Mouse (Mus musculus) CH12.LX (cell line): ENCODE measurements around the gene Arhgef11. TPM values are rescaled to one million over a fixed set of nuclear protein-coding genes. Genes with fewer than 3 reads are reported as not detected.

ENCODE experiments used
- DNase-seq: peaks from one replicate; pipeline ENCODE4 v3.0.0-alpha.2; 2013; ENCODE audit errors: extremely low read depth
- H3K27ac ChIP-seq: 2 replicates; pipeline ENCODE4 v1.5.1; 2012; ENCODE audit warnings: low read depth, mild to moderate bottlenecking, control low read depth, moderate library complexity; ENCODE audit not compliant: insufficient read depth
- H3K27me3 ChIP-seq: replicated peaks from 2 replicates; pipeline ENCODE3; 2012; ENCODE audit warnings: inconsistent platforms
- H3K36me3 ChIP-seq, 2 experiments: replicated peaks in 1 of 2; 2 replicates each; pipeline versions ENCODE3 to v1.6.1; 2012; ENCODE audit warnings: inconsistent platforms in 1 of 2, low read length in 1 of 2, mild to moderate bottlenecking in 1 of 2, mixed read lengths in 1 of 2, moderate library complexity in 1 of 2; ENCODE audit not compliant: control insufficient read depth in 1 of 2, insufficient read depth in 1 of 2
- H3K4me1 ChIP-seq, 2 experiments: 2 replicates each; pipeline ENCODE4 v1.6.1; 2012; ENCODE audit warnings: inconsistent platforms in 1 of 2, moderate library complexity in 1 of 2; ENCODE audit not compliant: insufficient read depth in 2 of 2, control insufficient read depth in 1 of 2
- H3K4me2 ChIP-seq: 2 replicates; pipeline ENCODE4 v1.6.1; 2012; ENCODE audit warnings: low read depth, mild to moderate bottlenecking, control low read depth; ENCODE audit not compliant: poor library complexity, insufficient read depth, severe bottlenecking
- H3K4me3 ChIP-seq, 3 experiments: fragments of 150-350 bp in 1 of 3; sonication (generic) in 1 of 3; replicated peaks in 1 of 3; 2 replicates each; pipeline versions ENCODE3 to v1.5.1; 2011 to 2012; ENCODE audit warnings: low read depth in 2 of 3, low read length in 2 of 3, mild to moderate bottlenecking in 2 of 3, moderate library complexity in 2 of 3, control low read depth in 1 of 3, improper control_type of control experiment in 1 of 3, inconsistent platforms in 1 of 3, mixed read lengths in 1 of 3; ENCODE audit not compliant: poor library complexity in 1 of 3
- H3K79me2 ChIP-seq: replicated peaks from 2 replicates; pipeline ENCODE4 v1.6.1; 2012; ENCODE audit warnings: mild to moderate bottlenecking, moderate library complexity; ENCODE audit not compliant: control insufficient read depth, poor library complexity, insufficient read depth, severe bottlenecking; ENCODE audit errors: extremely low read depth
- H3K9ac ChIP-seq: 2 replicates; pipeline ENCODE4 v1.6.1; 2012; ENCODE audit warnings: low read depth, mild to moderate bottlenecking, control low read depth, moderate library complexity; ENCODE audit not compliant: insufficient read depth
- H3K9me3 ChIP-seq: replicated peaks from 2 replicates; pipeline ENCODE3; 2012; ENCODE audit warnings: low read length, inconsistent platforms, mixed read lengths
- CHD1 ChIP-seq: IDR thresholded peaks from 2 replicates; pipeline ENCODE4 v1.6.1; 2012; ENCODE audit warnings: low read depth, low read length, improper control_type of control experiment, inconsistent platforms
- CHD2 ChIP-seq: IDR thresholded peaks from 2 replicates; pipeline ENCODE4 v1.6.1; 2011; ENCODE audit warnings: low read length, improper control_type of control experiment
- CTCF ChIP-seq, 2 experiments: IDR thresholded peaks in 1 of 2; conservative IDR thresholded peaks in 1 of 2; 2 replicates each; pipeline ENCODE4 v1.5.1; 2011 to 2012; ENCODE audit warnings: low read depth in 2 of 2, low read length in 2 of 2, improper control_type of control experiment in 1 of 2, inconsistent platforms in 1 of 2, mild to moderate bottlenecking in 1 of 2, moderate library complexity in 1 of 2
- E2F4 ChIP-seq: IDR thresholded peaks from 2 replicates; pipeline ENCODE4 v1.6.1; 2011; ENCODE audit warnings: low read depth, low read length, improper control_type of control experiment; ENCODE audit not compliant: insufficient replicate concordance
- ETS1 ChIP-seq: conservative IDR thresholded peaks from 2 replicates; pipeline ENCODE4 v1.6.1; 2012; ENCODE audit warnings: low read depth, mild to moderate bottlenecking, inconsistent platforms, low read length, improper control_type of control experiment, moderate library complexity
- GABPA ChIP-seq: IDR thresholded peaks from 2 replicates; pipeline ENCODE4 v1.6.1; 2012; ENCODE audit warnings: low read depth, low read length, improper control_type of control experiment, inconsistent platforms; ENCODE audit not compliant: insufficient replicate concordance
- JUN ChIP-seq: IDR thresholded peaks from 2 replicates; pipeline ENCODE4 v1.6.1; 2011; ENCODE audit warnings: low read depth, mild to moderate bottlenecking, low read length, improper control_type of control experiment, moderate library complexity; ENCODE audit not compliant: insufficient read depth
- JUND ChIP-seq: conservative IDR thresholded peaks from 2 replicates; pipeline ENCODE4 v1.6.1; 2011; ENCODE audit warnings: low read depth, low read length, improper control_type of control experiment
- MXI1 ChIP-seq: IDR thresholded peaks from 2 replicates; pipeline ENCODE4 v1.6.1; 2011; ENCODE audit warnings: mild to moderate bottlenecking, low read depth, low read length, improper control_type of control experiment
- MYC ChIP-seq: IDR thresholded peaks from 2 replicates; pipeline ENCODE4 v1.6.1; 2011; ENCODE audit warnings: low read depth, mild to moderate bottlenecking, improper control_type of control experiment, low read length
- NRF1 ChIP-seq: IDR thresholded peaks from 2 replicates; pipeline ENCODE4 v1.6.1; 2014; ENCODE audit warnings: low read depth, mild to moderate bottlenecking, inconsistent platforms, low read length, improper control_type of control experiment, moderate library complexity
- POLR2A ChIP-seq: IDR thresholded peaks from 2 replicates; pipeline ENCODE4 v1.6.1; 2011; ENCODE audit warnings: low read depth, mild to moderate bottlenecking, improper control_type of control experiment, low read length
- POLR2AphosphoS2 ChIP-seq: IDR thresholded peaks from 2 replicates; pipeline ENCODE4 v1.6.1; 2011; ENCODE audit warnings: low read depth, low read length, improper control_type of control experiment
- RCOR1 ChIP-seq: conservative IDR thresholded peaks from 2 replicates; pipeline ENCODE4 v1.6.1; 2012; ENCODE audit warnings: low read depth, mild to moderate bottlenecking, inconsistent platforms, low read length, improper control_type of control experiment
- SIN3A ChIP-seq: IDR thresholded peaks from 2 replicates; pipeline ENCODE4 v1.6.1; 2012; ENCODE audit warnings: low read length, improper control_type of control experiment, inconsistent platforms
- TBP ChIP-seq: conservative IDR thresholded peaks from 2 replicates; pipeline ENCODE4 v1.6.1; 2011; ENCODE audit warnings: low read depth, low read length, improper control_type of control experiment
- USF1 ChIP-seq: IDR thresholded peaks from 2 replicates; pipeline ENCODE4 v1.6.1; 2014; ENCODE audit warnings: low read depth, mild to moderate bottlenecking, inconsistent platforms, low read length, improper control_type of control experiment
- ZC3H11A ChIP-seq: IDR thresholded peaks from 2 replicates; pipeline ENCODE4 v1.6.1; 2012; ENCODE audit warnings: low read depth, mild to moderate bottlenecking, inconsistent platforms, low read length, improper control_type of control experiment
- ZKSCAN1 ChIP-seq: IDR thresholded peaks from 2 replicates; pipeline ENCODE4 v1.6.1; 2012; ENCODE audit warnings: low read depth, inconsistent platforms, low read length, improper control_type of control experiment, borderline replicate concordance
- ZMIZ1 ChIP-seq: IDR thresholded peaks from 2 replicates; pipeline ENCODE4 v1.6.1; 2012; ENCODE audit warnings: low read depth, mild to moderate bottlenecking, inconsistent platforms, low read length, improper control_type of control experiment
- dilution Hi-C: fragments of 300-500 bp; cut with MboI; formaldehyde crosslinking; loops from 2 replicates; pipeline ENCODE4 v1.14.3; 2020; ENCODE audit warnings: low sequenced_read_pairs; ENCODE audit not compliant: extremely low pct_unique_long_range_greater_than_20kb, extremely low pct_ligation_motif_present
- in situ Hi-C: fragments of 300-500 bp; cut with MboI; formaldehyde crosslinking; loops from 3 replicates; pipeline ENCODE4 v1.14.3; 2019; ENCODE audit warnings: low sequenced_read_pairs, low pct_ligation_motif_present, low pct_unique_long_range_greater_than_20kb, mixed read lengths
- polyA plus RNA-seq: library from polyadenylated mRNA; unstranded; fragments of >175 nt; gene quantifications from 2 replicates; pipeline ENCODE4 v1.2.1, GENCODE M21; 2012; ENCODE audit warnings: low read depth; ENCODE audit not compliant: insufficient read length
- total RNA-seq, 2 experiments: library from RNA; depleted of rRNA; stranded (reverse); fragments of 300-350 nt in 1 of 2; fragments of >200 nt in 1 of 2; gene quantifications; 2 replicates each; pipeline ENCODE4 v1.2.3; 2012 to 2014

Arhgef11 gene
- total and polyA plus RNA-seq, 3 experiments = 5.6 to 11.7 (median 8.7) TPM

- no peaks in the 10 kb centered on the region for H3K27me3 ChIP-seq
- H3K79me2 ChIP-seq = no peaks in the 10 kb centered on the region
- no peak overlapping the region for H3K9ac ChIP-seq
- no peaks in the 10 kb centered on the region for H3K9me3 ChIP-seq
- DNase-seq = no peak
- in situ Hi-C loops = no loop called here
- H3K4me1 ChIP-seq = peaks cover 0 to 7% of the 10 kb centered on the region in 2 experiments; a peak in 1 of 4 replicates
- H3K36me3 ChIP-seq = peaks cover 0 to 10% of the 10 kb centered on the region in 2 experiments
- H3K27ac ChIP-seq = no peak overlapping the region
- dilution Hi-C loops = no loop called here
- H3K4me2 ChIP-seq = no peak overlapping the region
- TF ChIP-seq E2F4 (no peak), MYC (no peak), NRF1 (no peak), ZKSCAN1 (no peak), POLR2A (no peak), TBP (no peak), JUND (no peak), CHD1 (no peak), SIN3A (no peak), JUN (no peak), POLR2AphosphoS2 (no peak), USF1 (no peak), ZC3H11A (no peak), ETS1 (no peak), GABPA (no peak), CHD2 (no peak), MXI1 (no peak), RCOR1 (no peak), ZMIZ1 (no peak)
- TF ChIP-seq, all 38 proteins: peak for 0
- H3K4me3 ChIP-seq = no peak overlapping the region
Observed at GRCm38 (mm10) chr3:87658348-87658747, 41.0 kb downstream of the Arhgef11 start.

GRCm38 (mm10) chr3:87659692-87660429 lies 42.5 kb downstream of the Arhgef11 start:
- H3K4me1 ChIP-seq = peaks cover 0 to 19% of the 10 kb centered on the region in 2 experiments; a peak in 2 of 4 replicates
- no peak overlapping the region for H3K4me2 ChIP-seq
- no peaks in the 10 kb centered on the region for H3K9me3 ChIP-seq
- no peaks in the 10 kb centered on the region for H3K27me3 ChIP-seq
- dilution Hi-C loops = no loop called here
- DNase-seq = no peak
- no peak overlapping the region for H3K4me3 ChIP-seq
- H3K36me3 ChIP-seq = peaks cover 0 to 11% of the 10 kb centered on the region in 2 experiments
- TF ChIP-seq CTCF (conservative IDR thresholded peaks at IDR 0.05 in 1 of 2, IDR thresholded peaks at IDR 0.05 in 1 of 2; ENCODE audit: low read depth in 2 of 2, low read length in 2 of 2) (peak in 1 of 2 experiments; percentile 32; a peak in 2 of 4 replicates), E2F4 (no peak), JUND (no peak)
- in situ Hi-C loops = no loop called here
- no peak overlapping the region for H3K27ac ChIP-seq
- no peak overlapping the region for H3K9ac ChIP-seq
- no peaks in the 10 kb centered on the region for H3K79me2 ChIP-seq
